ENCODE assay signal across 8 mouse cellular contexts in the genomic region with DNA sequence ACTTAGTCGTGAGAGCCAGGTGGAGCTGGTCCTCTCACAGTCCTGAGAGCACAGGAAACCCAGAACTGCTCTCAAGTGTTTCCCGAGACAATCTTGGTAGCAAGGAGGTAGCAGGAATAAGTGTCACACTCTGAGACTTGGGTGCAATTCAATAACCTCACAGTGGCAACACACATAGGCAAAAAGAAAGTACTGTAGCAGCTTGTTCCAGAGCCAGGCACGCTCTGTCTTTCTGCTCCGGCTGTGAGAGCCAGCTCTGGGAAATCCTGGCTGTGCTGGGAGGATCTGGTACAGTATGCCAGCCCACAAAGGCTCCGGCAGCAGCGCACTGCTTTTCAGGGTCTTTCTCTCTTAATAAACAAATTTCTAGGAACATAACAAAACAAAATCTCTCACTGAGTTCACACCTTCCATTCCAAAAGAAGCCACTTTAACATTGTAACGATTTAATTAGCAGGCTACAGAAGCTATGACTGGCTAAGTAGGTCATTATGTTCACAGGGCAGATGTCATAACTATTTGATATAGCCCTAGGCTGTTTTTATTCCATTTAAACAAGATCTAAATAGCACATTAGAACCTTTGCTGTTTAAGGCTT. TPM values are rescaled to one million over a fixed set of nuclear protein-coding genes. Genes with fewer than 3 reads are reported as not detected.
A peak's percentile ranks its signal among the peaks of the same experiment; 100 is the strongest.
DNase-seq lines count a peak whose midpoint lies in the region; ATAC-seq and TF ChIP-seq lines count a peak whose summit lies in the region.

No protein-coding gene starts in this region.

- ATAC-seq in kidney, postnatal 0 days (replicated peaks; ENCODE audit: low FRiP score, low read depth): no peak
- no peak for ATAC-seq in embryonic facial prominence, embryonic 12.5 days (ENCODE audit: insufficient number of reproducible peaks, insufficient read depth, low FRiP score, low TSS enrichment)
- ATAC-seq in heart, embryonic 15.5 days (replicated peaks; ENCODE audit: insufficient number of reproducible peaks, insufficient read depth, low FRiP score, low read depth): no peak
- ATAC-seq in neural tube, embryonic 15.5 days (ENCODE audit: low FRiP score): no peak

- H3K27me3 ChIP-seq in kidney, postnatal 0 days (ENCODE audit: insufficient read depth, low read length): no peaks in the 10 kb centered on the region
- H3K27me3 ChIP-seq in embryonic facial prominence, embryonic 12.5 days: no peaks in the 10 kb centered on the region
- H3K27me3 ChIP-seq in heart, embryonic 15.5 days: no peaks in the 10 kb centered on the region
- no peaks in the 10 kb centered on the region for H3K27me3 ChIP-seq in neural tube, embryonic 15.5 days (replicated peaks)

- no peaks in the 10 kb centered on the region for H3K36me3 ChIP-seq in kidney, postnatal 0 days (ENCODE audit: insufficient read depth, low read length)
- H3K36me3 ChIP-seq in embryonic facial prominence, embryonic 12.5 days: no peaks in the 10 kb centered on the region
- H3K36me3 ChIP-seq in heart, embryonic 15.5 days: peaks cover 3% of the 10 kb centered on the region; the same call in 1 of the 2 replicates
- H3K36me3 ChIP-seq in neural tube, embryonic 15.5 days: peaks cover 6% of the 10 kb centered on the region; the same call in 1 of the 2 replicates

- no peak overlapping the region for H3K9ac ChIP-seq in kidney, postnatal 0 days (ENCODE audit: low read depth, low read length)
- peak overlapping the region; percentile 84; the same call in 1 of the 2 replicates for H3K9ac ChIP-seq in embryonic facial prominence, embryonic 12.5 days
- H3K9ac ChIP-seq in heart, embryonic 15.5 days: peak overlapping the region; percentile 90; the same call in 1 of the 2 replicates
- H3K9ac ChIP-seq in neural tube, embryonic 15.5 days (replicated peaks): peak overlapping the region; percentile 68

- no peaks in the 10 kb centered on the region for H3K4me1 ChIP-seq in kidney, postnatal 0 days (replicated peaks; ENCODE audit: insufficient read depth, low read length)
- H3K4me1 ChIP-seq in embryonic facial prominence, embryonic 12.5 days: peaks cover 11% of the 10 kb centered on the region
- H3K4me1 ChIP-seq in heart, embryonic 15.5 days (replicated peaks): peaks cover 13% of the 10 kb centered on the region
- H3K4me1 ChIP-seq in neural tube, embryonic 15.5 days: peaks cover 23% of the 10 kb centered on the region

- DNase-seq in kidney, postnatal 0 days (ENCODE audit: low spot score): no peak
- DNase-seq in kidney, postnatal 14 days: no peak
- DNase-seq in left cerebral cortex, postnatal 36 days (ENCODE audit: low spot score in 2 of 2): peak; percentile 64 to 69
- no peak for DNase-seq in MN1 (ENCODE audit: low spot score)
- no peak for DNase-seq in T-cell, adult 2 months (ENCODE audit: low spot score)

- peak overlapping the region; percentile 99 for H3K4me2 ChIP-seq in kidney, postnatal 0 days (ENCODE audit: low read length)
- H3K4me2 ChIP-seq in embryonic facial prominence, embryonic 12.5 days (replicated peaks): peak overlapping the region; percentile 93
- peak overlapping the region; percentile 88 for H3K4me2 ChIP-seq in heart, embryonic 15.5 days
- peak overlapping the region; percentile 76 for H3K4me2 ChIP-seq in neural tube, embryonic 15.5 days

- intact Hi-C loops in left cerebral cortex, postnatal 36 days (cut with DNase I): loop anchor here (5.0 to 10.0 kb wide), 2 partner anchors 189 to 492 kb away; partner anchors contain the start of gene Med7

- 59% methylated on average over 7 of the region's 7 CpGs for WGBS in kidney, postnatal 0 days
- 71% methylated on average over 7 of the region's 7 CpGs for WGBS in embryonic facial prominence, embryonic 12.5 days
- WGBS in heart, embryonic 15.5 days: 50% methylated on average over 7 of the region's 7 CpGs
- 35% methylated on average over 7 of the region's 7 CpGs for WGBS in neural tube, embryonic 15.5 days

- no peak overlapping the region for H3K27ac ChIP-seq in kidney, postnatal 0 days
- H3K27ac ChIP-seq in embryonic facial prominence, embryonic 12.5 days: no peak overlapping the region
- no peak overlapping the region for H3K27ac ChIP-seq in heart, embryonic 15.5 days
- peak overlapping the region; percentile 82 for H3K27ac ChIP-seq in neural tube, embryonic 15.5 days (replicated peaks)

- no peak for TF ChIP-seq CTCF in kidney, postnatal 0 days (IDR thresholded peaks at IDR 0.05; ENCODE audit: low read depth)

- H3K9me3 ChIP-seq in kidney, postnatal 0 days (replicated peaks; ENCODE audit: low read length): no peaks in the 10 kb centered on the region
- H3K9me3 ChIP-seq in embryonic facial prominence, embryonic 12.5 days: no peaks in the 10 kb centered on the region
- H3K9me3 ChIP-seq in heart, embryonic 15.5 days (replicated peaks): no peaks in the 10 kb centered on the region
- no peaks in the 10 kb centered on the region for H3K9me3 ChIP-seq in neural tube, embryonic 15.5 days (replicated peaks)

- peak overlapping the region; percentile 87; the same call in 1 of the 2 replicates for H3K4me3 ChIP-seq in kidney, postnatal 0 days (replicated peaks; ENCODE audit: low read depth, low read length)
- peak overlapping the region; percentile 86 for H3K4me3 ChIP-seq in embryonic facial prominence, embryonic 12.5 days
- H3K4me3 ChIP-seq in heart, embryonic 15.5 days: peak overlapping the region; percentile 95
- H3K4me3 ChIP-seq in neural tube, embryonic 15.5 days (replicated peaks): peak overlapping the region; percentile 89

RNA-seq across cellular contexts. Expression of gene Lsm11, which starts 1.5 kb away (rescaled TPM):
- 4.1 and 4.3 TPM in 2 replicates for polyA plus RNA-seq in kidney, postnatal 0 days (2015; fragmentation: Nextera tagmentation; extraction: Ambion mirVana)
- polyA plus RNA-seq in embryonic facial prominence, embryonic 12.5 days (2016; fragmentation: Nextera tagmentation; extraction: Ambion mirVana): 9.3 and 11.0 TPM in 2 replicates
- 5.4 and 5.5 TPM in 2 replicates for polyA plus RNA-seq in heart, embryonic 15.5 days (2015; fragmentation: Nextera tagmentation; extraction: Ambion mirVana)
- 10 to 100 TPM; 23.8 to 25.4 TPM for total RNA-seq in left cerebral cortex, postnatal 36 days (2021)
- 22.5 and 24.5 TPM in 2 replicates for polyA plus RNA-seq in neural tube, embryonic 15.5 days (2015; fragmentation: Nextera tagmentation; extraction: Ambion mirVana)

RNA-seq across cellular contexts. Expression of gene Thg1l, which starts 12.1 kb away (rescaled TPM):
- polyA plus RNA-seq in kidney, postnatal 0 days (2015; fragmentation: Nextera tagmentation; extraction: Ambion mirVana): 12.1 and 12.4 TPM in 2 replicates
- polyA plus RNA-seq in embryonic facial prominence, embryonic 12.5 days (2016; fragmentation: Nextera tagmentation; extraction: Ambion mirVana): 12.8 and 13.5 TPM in 2 replicates
- polyA plus RNA-seq in heart, embryonic 15.5 days (2015; fragmentation: Nextera tagmentation; extraction: Ambion mirVana): 7.4 and 9.2 TPM in 2 replicates
- 10 to 100 TPM in 1 of 2 experiments, 1 to 10 TPM in 1; 10.0 to 12.4 TPM for total RNA-seq in left cerebral cortex, postnatal 36 days (2021)
- 9.4 and 10.5 TPM in 2 replicates for polyA plus RNA-seq in neural tube, embryonic 15.5 days (2015; fragmentation: Nextera tagmentation; extraction: Ambion mirVana)

RNA-seq across cellular contexts. Expression of gene Sox30, which starts 36.9 kb away (rescaled TPM):
- 0.18 and 0.26 TPM in 2 replicates for polyA plus RNA-seq in kidney, postnatal 0 days (2015; fragmentation: Nextera tagmentation; extraction: Ambion mirVana)
- polyA plus RNA-seq in embryonic facial prominence, embryonic 12.5 days (2016; fragmentation: Nextera tagmentation; extraction: Ambion mirVana): 0.33 and 0.43 TPM in 2 replicates
- polyA plus RNA-seq in heart, embryonic 15.5 days (2015; fragmentation: Nextera tagmentation; extraction: Ambion mirVana): 0.20 and 0.22 TPM in 2 replicates
- under 1 TPM in 1 of 2 experiments, not detected in 1; 0.10 TPM for total RNA-seq in left cerebral cortex, postnatal 36 days (2021)
- 0.12 and 0.27 TPM in 2 replicates for polyA plus RNA-seq in neural tube, embryonic 15.5 days (2015; fragmentation: Nextera tagmentation; extraction: Ambion mirVana)

Comparison
In these comparisons a context has a peak if more than half of its experiments do, and no peak if none do; other contexts are left out.
1. DNase-seq: peak in left cerebral cortex, postnatal 36 days (2 of 2); none in kidney, postnatal 0 days (single experiment), kidney, postnatal 14 days (single experiment), MN1 (single experiment) and T-cell, adult 2 months (single experiment).
2. Peak in every context shown above with its lines, with median percentiles within 50 percentile points of each other: H3K4me2 ChIP-seq and H3K4me3 ChIP-seq.